Mouse (Mus musculus): ENCODE measurements around the gene Olfr492.

Gene Olfr492

GRCm38 (mm10) chr7:108323574-108323973 lies at the start of gene Olfr492:
Olfr492 (minus strand) TSS chr7:108323674.
- DNase-seq (ENCODE audit: low read depth, low spot score): no peak

GRCm38 (mm10) chr7:108365035-108365434 lies 41.6 kb upstream of the Olfr492 start, which contains the start of gene Olfr494:
Olfr494 (plus strand) TSS chr7:108365335.
- DNase-seq (ENCODE audit: low read depth, low spot score): no peak

- DNase-seq (ENCODE audit: low read depth, low spot score): no peak
Observed at GRCm38 (mm10) chr7:108346879-108347278, 23.4 kb upstream of the Olfr492 start, which contains the start of gene Olfr493. Olfr493 (minus strand) TSS chr7:108346979.

GRCm38 (mm10) chr7:108313151-108313550 lies 10.3 kb downstream of the Olfr492 start, which contains the start of gene Olfr491:
Olfr491 (plus strand) TSS chr7:108313451.
- no peak for DNase-seq (ENCODE audit: low read depth, low spot score)

GRCm38 (mm10) chr7:108288834-108289233 lies 34.6 kb downstream of the Olfr492 start, which contains the start of gene Olfr490:
Olfr490 (minus strand) TSS chr7:108288934.
- DNase-seq (ENCODE audit: low read depth, low spot score): no peak

Data from ZHBTc4 (cell line).